Mouse (Mus musculus) bone marrow macrophage, adult 2 months (primary cell): ENCODE measurements around the gene Gdf7.

ENCODE experiments used
- CTCF ChIP-seq: IDR thresholded peaks from 2 replicates; pipeline ENCODE4 v1.5.1; 2012; ENCODE audit warnings: low read depth, mild to moderate bottlenecking, low read length, moderate library complexity
- POLR2A ChIP-seq: IDR thresholded peaks from 2 replicates; pipeline ENCODE4 v1.6.1; 2012; ENCODE audit warnings: mild to moderate bottlenecking, low read depth, low read length, borderline replicate concordance

DNA sequence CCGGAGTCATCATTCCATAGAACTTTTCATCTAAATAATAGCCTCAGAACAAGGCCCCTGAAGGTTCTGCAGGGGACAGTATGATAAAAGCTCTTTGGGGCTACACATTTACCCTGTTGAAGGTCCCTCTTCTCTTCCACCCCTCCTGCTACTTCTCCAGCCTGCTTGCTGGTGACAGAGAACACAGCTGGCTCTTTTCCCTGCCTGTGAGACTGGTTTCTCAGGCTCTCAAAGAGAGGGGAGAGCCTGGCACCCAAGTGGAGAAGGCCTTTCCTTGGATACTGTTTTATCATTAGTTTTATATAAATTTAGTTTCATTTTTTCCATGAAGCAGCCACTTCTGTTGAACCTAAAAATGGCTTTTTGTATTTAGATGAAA lies 25.9 kb upstream of the Gdf7 start:
- TF ChIP-seq POLR2A = no peak
- TF ChIP-seq CTCF = no peak
